Mouse (Mus musculus): ENCODE measurements around the gene Aldh18a1.

Aldh18a1 gene

DNA sequence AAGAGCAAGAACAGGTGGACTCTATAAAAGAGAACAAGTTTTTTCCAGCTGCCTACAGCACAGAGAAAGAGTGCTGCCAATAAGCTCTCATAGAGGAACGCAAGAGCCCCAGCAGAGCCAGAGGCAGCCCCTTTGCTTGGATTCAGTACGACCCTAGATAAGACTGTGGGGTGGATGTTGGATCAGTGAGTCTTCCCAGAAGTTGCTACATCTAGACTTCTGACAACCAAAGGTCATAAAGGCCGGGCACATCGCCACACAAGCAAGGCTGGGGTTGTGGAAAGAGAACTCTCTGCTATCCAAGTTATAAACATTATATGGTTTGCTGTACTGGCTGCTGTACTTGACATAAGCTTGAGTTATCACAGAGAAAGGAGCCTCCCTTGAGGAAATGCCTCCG lies 67.9 kb downstream of the Aldh18a1 start:
- no peak for DNase-seq

DNA sequence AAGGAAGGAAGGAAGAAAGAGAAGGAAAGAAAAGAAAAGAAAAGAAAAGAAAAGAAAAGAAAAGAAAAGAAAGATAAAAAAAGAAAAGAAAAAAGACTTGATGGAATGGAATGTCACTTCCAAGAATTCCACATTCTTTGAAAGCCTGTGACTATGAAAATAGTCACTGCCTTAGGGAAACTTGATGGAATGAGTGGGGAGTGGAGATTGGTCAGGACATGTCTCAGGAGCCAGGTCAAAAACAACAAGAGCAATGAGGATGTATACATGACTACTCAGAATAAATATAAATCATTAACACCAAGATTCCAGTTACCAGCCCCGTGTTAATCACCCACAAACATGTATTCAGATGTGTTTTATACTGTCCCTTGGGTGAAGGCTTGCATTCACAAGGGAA lies 69.6 kb downstream of the Aldh18a1 start:
- DNase-seq: no peak

DNA sequence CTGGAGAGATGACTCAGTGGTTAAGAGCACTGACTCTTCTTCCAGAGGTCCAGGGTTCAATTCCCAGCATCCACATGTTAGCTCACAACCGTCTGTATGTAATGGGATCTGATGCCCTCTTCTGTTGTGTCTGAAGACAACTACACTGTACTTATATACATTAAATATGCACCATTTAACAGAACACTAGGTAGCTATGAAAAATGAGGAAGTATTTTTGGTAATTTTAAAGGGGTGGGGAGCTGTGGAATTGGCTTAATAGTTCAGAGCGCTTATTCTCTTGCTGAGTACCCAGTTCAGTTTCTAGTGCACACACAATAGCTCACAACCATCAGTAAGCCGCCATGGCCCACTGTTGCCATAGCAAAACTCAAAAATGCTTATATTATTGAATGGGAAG lies 72.7 kb downstream of the Aldh18a1 start:
- DNase-seq: no peak

DNA sequence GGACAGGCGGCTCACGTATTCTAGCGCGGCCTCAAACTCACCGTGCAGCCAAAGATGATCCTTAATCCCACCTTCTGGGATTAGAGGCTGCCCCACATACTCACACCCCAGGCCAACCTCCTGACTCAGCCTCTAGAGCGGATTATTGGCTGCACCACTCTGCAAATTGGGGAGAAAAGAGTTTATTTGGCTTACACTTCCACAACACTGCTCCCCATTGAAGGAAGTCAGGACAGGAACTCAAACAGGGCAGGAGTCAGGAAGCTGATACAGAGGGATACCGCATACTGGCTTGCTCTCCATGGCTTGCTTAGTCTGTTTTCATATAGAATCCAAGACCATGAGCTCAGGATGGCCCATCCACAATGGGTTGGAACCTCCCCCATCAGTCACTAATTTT lies 73.9 kb downstream of the Aldh18a1 start:
- DNase-seq: no peak

DNA sequence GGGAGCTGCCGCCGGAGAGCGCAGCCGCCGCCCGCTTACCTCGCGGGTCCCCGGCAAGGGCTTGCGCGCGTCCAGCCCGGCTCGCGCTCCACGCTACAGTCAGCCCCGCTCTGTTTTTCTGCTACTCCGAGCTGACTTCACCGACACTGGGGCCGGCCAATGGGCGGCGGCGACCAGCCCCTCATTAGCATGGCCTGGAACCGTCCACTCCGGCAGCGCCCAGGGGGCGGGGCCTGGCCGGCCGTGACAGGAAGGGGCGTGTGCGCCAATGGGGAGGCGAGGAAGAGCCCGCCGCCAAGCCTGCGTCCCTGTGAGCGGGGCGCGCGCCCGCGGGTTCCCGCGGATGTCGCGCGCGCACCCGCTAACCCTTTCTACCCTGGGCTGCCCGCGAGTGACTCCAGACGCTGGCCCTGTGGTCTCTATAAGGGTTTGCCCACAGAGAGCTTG lies 74.6 kb downstream of the Aldh18a1 start, which contains the start of gene Sorbs1:
Sorbs1 (minus strand) TSS at position 148 of the 447 bp plus-strand sequence.
- DNase-seq: peak; percentile 95 to 98

DNA sequence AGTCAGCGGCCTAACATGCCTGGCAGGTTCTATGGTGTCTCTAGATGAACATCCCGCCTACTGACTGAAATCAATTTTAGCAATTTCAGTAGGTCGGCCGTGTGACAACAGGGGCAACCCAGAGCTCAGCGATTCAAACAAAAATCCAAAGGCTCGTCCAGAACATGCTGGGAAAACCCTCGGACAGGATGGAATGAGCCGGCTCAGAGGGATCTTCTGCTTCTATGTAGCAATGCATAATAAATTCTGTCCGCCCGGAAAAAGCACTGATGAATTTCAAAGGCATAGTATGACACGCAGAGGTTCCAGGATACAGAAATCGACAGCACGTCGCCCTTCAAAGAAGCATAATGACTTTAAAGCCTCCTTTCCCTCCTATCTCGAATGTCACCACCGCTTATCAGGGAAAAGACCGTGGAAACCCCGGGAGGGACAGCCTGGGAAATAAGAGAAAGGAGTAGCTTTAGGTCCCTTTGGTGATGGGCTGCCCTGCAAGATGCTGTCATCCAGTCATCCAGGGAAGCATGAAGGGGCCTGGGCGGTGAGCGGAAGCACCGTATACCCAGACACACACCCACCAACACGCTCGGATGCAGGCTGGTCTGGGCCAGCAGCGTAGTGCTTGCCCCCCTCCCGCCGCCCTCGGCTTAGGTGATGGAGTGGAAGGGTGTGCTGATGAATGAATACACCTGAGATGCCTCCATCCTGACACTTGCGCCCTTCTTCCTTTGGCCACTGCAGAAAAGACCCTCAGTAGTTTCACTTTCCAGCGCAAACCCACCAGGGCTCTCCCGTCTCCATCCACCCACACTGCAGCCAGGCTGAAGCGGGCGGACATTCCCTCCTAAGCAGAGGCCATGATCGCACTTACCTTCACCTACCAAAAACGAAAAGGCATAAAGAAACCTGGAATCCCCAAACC lies 75.5 kb downstream of the Aldh18a1 start:
- peak; percentile 53 to 64 for DNase-seq

DNA sequence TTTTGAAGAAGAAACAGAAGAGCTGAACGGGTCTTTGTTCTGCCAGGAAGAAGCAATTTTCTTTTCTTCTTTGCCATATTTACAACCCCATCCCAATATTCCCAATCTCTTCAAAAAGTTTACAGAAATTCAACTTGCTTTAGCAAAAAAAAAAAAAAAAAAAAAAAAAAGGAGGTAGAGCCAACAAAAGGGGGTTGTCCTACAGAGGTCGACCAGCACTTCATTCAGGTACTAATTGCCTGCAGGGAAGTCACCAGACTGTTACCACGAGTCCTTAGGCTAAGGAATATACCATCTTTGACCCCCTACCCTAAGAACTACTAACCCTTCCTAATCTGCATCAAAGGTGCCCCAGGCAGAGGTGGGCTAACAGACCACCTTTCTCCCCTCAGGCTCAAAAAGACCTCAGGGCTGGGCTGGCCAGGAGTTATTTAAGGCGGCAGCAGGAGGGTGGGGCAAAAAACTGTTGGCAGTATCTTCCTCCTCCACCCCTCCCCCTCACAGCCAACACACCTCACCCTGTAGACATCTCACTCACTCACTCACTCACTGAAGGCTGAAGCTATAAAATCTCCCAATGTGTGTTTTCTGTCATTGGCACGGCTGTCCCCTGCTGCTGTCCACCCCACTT lies 76.5 kb downstream of the Aldh18a1 start:
- DNase-seq: no peak

DNA sequence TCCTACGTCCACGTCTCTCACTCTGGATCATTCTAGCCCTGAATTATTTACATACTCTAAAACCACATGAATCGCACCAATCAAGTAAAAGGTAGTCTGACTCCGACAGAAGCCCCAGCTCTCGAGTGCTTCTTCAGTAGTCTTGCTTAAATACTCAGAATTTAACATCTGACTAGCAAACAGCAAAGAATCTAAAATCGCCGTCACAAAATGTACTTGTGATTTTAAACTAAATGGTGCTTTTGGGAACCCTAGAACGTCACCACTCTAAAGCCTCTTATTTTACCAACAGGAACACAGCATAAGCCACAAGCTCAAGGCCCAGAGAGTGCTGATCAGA lies 77.2 kb downstream of the Aldh18a1 start:
- DNase-seq: no peak

DNA sequence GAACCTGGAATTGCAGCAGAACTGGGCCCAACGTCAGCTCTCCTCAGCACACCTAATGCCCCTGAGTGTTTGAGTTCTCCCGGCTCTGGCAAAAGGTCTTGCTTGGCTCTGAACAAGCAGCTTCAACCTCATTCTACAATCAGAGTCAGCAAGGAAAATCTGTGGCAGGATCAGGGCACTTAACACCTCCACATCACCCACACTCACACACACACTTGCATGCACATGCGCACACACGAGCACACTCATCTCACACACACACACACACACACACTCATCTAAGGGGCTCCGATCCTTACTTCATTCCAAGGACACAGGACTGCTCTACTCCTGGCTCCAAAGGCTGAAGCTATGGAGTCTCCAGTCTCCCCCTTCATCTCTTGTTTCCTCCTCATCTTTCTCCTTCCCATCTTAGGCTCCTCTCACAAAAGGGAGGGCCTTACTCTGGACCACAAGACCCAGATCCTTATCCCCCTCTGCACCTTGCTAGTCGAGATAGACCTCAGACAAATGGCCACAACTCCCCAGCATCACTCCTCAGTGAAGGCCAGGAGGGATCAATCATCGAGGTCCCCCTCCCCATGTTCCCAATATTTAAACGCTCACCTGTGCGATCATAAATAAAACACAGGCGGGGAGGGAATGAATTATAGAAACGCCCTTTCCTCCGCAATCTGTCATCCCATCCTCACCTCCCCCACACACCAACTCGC lies 77.7 kb downstream of the Aldh18a1 start:
- no peak for DNase-seq

DNA sequence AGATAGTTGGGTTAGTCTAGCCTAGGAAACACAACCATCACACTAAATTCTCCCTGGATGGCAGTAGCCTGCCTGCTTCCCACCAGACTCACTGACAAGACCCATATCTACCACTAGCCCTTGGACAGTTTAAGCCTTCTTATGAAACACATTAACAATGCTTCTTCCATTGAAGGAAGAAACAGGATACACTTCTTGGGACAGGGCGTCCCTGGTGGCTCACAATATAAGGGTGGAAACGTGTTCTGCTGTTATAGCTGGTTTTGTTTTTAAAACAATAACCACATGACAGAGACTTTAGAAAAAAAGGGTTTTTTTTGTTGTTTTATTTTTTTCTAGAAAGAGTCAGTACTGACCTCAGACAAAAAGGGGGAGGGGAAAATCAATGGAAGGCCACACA lies 79.0 kb downstream of the Aldh18a1 start:
- DNase-seq: no peak

DNA sequence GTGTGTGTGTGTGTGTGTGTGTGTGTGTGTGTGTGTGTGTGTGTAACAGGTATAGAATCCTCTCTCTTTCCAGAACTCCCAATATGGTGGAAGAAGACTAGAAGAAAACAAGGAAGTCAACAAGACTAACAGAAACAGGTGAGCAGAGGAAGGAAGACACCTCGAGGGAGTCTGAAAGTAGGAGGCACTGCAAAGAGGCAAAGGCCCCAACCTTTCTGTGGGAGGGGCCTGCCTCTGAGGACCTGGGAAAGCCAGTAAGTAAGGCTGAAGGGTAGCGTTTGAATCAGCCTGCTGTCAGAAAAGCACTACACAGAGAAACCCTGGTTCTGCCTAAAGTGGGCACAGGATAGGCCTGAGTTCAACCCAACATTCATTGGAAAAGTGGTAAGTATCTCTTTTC lies 79.4 kb downstream of the Aldh18a1 start:
- DNase-seq: no peak

DNA sequence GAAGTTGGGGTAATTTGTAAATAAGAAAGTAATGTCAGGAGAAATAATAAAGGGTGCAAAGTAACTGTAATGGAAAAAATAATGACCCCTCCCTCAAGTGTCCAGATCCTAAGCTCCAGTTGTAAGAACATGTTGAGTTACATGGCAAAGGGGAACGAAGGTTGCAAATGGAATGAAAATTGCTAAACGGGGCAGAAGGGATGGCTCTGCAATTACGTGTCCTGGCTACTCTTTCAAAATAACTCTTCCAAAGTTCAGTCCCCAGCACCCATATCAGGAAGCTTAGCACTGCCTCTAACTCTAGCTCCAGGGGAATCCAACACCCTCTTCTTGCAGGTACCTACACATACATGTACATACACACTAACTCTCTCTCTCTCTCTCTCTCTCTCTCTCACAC lies 81.3 kb downstream of the Aldh18a1 start:
- no peak for DNase-seq

DNA sequence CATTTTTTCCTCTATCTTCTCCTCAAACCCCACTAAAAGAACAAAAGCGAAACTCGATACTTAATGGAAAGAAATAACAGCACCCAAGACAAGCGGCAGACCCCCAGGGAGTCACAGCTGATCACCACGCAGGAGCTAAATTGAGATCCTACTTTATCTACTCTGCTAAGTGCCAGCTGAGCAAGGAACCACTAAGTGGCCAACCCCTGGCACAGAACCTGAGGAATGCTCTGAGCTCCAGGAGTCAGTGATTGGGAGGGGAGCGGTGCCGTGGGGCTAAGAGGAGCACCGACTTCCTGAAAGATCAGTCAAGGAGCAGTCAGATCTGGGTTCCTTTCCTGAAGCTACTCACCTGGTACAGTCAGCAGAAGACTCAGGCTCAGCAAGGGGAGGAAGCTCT lies 83.9 kb downstream of the Aldh18a1 start:
- no peak for DNase-seq

Data from thymus, postnatal 36 days (tissue).